Mouse (Mus musculus): ENCODE data around the gene Fcer1g.

Gene Fcer1g

DNA sequence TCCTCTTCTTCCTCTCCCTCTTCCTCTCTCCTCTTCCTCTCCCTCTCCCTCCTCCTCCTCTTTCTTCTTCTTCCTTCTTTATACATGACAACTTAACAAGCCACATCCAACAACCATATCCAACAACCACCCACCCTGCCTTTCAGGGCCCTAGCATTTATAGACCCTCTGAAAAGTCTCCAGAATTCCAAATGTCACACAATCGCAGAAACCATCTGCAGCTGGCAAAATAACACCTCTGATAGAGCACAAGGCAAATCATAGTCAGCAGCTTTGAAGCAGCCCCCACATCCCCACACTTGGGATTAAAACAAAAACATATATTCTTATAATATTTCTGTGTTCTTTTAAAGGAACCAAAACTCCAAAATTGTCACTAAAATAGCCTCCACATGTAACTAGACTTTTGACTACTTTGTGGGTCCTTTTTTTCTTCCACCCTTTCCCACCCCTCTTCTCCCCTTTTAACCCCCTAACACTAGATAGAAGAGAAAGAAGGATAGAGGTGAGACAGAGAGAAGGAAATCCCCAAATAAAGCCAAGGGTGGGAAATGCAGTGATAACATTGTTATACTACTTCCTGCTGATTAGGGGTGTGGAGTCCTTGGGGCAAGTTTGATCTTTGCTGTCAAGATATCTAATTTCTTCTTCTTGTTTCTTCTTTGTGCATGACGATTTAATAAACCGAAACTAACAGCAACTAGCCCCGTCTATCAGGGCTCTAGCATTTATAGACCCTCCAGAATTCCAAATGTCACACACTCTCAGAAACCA, 32.0 kb upstream of the Fcer1g start:
- DNase-seq (ENCODE audit: low read depth, low spot score) = no peak

DNA sequence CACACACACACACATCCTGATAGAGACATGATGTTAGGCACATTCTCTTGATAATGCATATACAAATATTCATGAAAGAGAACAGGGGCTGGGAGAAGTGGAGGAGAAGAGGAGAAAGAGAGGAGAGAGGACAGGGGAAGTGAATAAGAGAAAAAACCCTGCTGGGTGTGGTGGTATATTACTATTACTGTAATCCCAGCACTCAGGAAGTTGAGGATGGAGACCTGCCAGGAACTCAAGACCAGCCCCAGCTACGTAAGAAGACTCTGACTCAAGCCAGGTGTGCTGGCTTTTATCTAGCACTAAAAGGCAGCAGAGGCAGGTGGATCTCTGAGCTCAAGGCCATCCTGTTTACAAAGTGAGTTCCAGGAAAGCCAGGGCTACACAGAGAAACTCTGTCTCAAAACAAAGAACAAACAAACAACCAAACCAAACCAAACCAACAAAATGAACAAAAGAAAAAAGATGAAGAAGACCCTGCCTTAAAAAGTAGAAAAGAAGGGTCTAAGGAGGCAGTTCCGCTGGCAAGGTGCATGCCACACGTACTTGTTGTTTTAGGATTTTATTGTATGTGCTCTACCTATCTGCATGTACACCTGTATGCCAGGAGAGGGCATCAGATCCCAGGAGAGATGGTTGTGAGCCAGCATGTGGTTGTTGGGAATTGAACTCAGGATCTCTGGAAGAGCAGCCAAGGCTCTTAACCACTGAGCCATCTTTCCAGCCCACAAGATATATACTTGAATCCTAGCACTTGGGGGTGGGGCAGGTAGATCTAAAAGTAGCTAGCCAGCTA, 29.7 kb upstream of the Fcer1g start:
- DNase-seq (ENCODE audit: low read depth, low spot score) = no peak

DNA sequence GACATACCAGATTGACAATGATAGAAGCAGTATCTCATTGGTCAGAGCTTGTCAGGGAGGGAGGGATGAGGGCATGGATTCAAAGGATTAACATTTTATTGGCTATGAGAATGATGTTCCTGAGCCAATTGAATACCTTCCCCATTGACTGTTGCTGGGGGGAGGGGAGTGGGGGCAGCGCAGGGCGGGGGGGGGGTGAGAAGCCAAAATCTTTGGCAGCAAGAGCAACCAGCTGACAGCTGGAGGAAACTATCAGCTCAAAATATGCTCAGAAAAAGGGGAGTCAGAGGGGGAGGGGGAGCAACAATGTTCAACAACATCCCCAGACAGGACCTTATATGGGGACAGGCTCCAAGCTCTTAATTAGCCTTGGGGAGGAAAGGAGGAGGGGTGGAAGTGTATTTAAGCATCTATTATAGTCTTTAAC, 29.0 kb upstream of the Fcer1g start:
- no peak for DNase-seq (ENCODE audit: low read depth, low spot score)

DNA sequence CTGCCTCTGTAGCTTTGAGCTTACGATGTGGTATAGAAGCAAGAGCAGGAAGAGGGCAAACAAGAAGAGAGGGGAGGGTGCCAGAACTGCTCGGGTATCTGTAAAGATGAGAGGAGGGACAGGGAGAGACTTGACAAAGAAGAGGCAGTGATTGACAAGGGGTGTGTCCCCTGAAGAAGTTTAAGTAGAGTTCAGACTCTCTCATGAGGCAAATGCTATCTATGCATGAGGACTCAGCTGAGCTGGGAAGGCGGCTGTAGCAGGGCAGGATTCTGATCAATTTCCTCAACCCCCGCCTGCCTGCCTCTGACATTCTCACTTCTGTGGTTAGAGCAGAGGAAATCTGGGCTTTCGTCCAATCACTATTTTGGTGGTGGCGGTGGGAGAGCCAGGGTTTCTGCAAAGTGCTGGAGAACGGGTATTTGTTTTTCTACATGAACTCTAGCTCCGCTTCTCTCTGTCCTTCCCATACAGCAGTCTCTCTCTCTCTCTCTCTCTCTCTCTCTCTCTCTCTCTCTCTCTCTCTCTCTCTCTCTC, 28.5 kb upstream of the Fcer1g start:
- DNase-seq (ENCODE audit: low read depth, low spot score) = no peak

DNA sequence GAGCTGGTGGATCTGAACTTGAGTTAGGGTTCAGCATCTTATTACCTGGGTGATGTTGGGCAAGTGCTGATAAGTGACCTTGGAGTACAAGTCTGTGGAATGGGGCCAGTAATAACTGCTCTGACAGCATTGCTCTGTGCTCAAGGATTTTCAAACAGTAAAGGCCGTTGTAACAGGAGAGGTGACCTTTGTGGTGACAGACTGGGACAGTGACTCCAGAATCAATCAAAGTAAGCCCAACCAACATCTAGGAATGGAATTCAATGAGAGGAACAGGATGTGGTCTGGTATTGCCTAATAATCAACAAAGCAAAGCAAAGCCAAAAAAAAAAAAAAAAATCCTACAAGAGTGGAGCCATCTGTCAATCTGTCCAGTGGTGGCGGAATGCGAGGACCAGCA, 26.2 kb upstream of the Fcer1g start:
- no peak for DNase-seq (ENCODE audit: low read depth, low spot score)

DNA sequence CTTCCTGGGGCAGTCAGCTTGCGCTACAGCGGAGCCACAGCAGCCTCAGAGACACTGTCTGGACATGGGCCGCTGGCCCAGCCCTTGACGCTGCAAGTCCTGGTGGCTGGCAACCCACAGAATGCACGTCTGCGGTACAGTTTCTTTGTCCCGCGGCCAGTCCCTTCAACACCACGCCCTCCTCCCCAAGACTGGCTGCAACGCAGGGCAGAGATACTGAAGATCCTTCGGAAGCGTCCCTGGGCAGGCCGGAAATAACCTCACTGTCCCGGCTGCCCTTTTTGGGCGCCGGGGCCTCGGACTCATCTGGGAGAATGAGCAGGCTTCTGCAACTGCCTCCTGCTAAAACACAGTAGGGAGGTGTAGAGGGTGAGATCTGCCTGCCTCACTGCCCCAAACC, 24.8 kb upstream of the Fcer1g start:
- no peak for DNase-seq (ENCODE audit: low read depth, low spot score)

DNA sequence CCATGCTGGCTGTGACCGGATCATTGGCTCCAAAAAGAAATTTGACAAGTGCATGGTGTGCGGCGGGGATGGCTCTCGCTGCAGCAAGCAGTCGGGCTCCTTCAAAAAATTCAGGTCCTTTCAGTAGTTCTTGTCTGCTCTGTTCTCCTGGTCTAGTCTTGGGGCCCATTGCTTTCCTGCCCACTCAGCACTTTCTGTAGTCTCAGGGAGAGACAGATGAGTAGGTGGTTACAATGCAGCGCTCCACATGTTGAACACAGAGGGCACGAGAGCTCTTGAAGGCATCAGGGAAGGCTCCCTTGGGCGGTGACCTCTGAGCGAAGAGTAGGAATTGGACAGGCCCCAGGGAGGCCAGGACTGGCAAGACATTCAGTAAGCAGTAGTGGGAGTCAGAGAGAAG, 23.6 kb upstream of the Fcer1g start:
- DNase-seq (ENCODE audit: low read depth, low spot score) = no peak

DNA sequence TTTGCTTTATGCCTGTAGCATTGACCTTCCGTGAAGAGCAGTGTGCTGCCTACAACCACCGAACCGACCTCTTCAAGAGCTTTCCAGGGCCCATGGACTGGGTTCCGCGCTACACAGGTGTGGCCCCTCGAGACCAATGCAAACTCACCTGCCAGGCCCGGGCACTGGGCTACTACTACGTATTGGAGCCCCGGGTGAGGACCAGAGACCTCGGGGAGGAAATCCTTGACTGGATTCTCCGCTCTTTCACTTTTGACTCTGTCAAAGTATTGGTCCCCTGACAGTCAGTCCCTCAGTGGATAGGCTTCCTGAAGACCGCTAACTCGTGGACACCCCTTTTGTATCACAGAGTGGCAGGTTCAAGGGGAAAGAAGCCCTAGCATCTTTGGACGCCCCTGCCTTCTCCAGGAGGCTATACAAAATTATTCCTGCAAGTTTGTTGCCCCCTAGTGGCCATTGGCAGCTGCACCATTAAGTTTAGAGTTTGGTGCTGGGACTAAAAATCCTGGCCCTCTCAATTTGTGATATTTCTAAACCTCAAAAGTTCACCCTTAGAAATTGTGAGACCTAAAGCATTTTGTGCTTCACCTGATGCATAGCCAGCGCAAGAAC, 22.9 kb upstream of the Fcer1g start:
- no peak for DNase-seq (ENCODE audit: low read depth, low spot score)

DNA sequence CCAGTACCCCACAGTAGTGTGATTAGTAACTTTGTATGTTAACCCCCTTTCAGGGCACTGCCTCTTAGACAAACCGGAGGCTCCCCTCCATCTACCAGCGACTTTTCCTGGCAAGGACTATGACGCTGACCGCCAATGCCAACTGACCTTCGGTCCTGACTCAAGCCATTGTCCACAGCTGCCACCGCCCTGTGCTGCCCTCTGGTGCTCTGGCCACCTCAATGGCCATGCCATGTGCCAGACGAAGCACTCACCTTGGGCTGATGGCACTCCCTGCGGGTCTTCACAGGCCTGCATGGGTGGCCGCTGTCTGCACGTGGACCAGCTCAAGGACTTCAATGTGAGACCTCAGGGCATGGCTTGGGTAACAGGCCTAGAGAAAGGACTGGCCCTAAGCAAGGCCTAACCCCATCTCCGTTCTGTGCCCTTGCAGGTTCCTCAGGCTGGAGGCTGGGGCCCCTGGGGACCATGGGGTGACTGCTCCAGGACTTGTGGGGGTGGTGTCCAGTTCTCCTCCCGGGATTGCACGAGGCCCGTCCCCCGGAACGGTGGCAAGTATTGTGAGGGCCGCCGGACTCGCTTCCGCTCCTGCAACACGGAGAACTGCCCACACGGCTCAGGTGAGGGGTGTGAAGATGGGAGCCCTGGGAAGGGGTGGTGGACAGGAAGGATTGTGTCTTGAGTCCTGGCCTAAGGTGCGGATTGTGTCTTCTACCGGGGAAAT, 22.1 kb upstream of the Fcer1g start:
- no peak for DNase-seq (ENCODE audit: low read depth, low spot score)

DNA sequence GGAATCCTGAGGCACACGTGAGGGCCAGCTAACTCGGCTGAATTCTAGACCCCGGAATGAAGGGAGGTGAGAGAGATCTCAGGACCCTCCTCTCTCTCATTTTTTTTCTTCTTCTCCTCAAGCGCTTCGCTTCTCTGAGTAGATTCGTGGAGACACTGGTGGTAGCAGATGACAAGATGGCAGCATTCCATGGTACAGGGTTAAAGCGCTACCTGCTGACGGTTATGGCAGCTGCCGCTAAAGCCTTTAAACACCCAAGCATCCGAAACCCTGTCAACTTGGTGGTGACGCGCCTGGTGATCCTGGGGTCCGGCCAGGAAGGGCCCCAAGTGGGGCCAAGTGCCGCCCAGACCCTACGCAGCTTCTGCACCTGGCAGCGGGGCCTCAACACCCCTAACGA, 18.2 kb upstream of the Fcer1g start:
- DNase-seq (ENCODE audit: low read depth, low spot score) = no peak

DNA sequence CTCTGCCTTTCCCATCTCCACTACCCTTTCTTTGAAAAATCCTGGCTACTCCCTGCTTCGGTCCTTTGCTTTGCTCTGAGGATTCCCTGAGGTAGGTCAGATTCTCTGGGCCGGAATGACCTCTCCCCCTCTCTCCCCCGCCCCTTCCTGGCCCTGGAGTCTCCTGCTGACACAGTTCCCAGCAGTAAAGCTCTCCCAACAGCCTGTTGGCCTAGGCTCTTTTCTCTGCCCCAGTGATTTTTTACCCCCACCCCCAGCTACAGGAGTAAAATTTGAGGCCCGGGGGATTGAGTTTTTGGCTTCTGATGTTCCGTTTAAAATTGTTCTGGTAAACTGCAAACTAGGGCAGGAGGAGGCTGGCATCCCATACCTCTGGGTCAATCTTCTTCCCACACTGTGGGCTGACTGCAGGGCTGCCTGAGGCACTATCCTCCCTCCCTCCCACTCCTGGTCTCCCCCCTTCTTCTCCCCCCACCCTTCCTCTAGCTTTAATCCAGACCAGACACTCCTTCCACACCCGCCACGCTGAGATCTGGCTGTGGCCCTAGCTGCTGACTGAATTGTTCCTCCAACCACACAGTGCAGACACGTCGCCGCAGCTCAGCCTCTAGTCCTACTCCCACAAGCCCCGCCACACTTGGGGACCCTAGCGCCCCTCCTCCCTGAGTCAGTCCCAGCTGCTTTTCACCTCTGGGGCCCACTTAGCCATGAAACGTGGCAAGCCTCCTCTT, 17.6 kb upstream of the Fcer1g start:
- DNase-seq (ENCODE audit: low read depth, low spot score) = no peak

DNA sequence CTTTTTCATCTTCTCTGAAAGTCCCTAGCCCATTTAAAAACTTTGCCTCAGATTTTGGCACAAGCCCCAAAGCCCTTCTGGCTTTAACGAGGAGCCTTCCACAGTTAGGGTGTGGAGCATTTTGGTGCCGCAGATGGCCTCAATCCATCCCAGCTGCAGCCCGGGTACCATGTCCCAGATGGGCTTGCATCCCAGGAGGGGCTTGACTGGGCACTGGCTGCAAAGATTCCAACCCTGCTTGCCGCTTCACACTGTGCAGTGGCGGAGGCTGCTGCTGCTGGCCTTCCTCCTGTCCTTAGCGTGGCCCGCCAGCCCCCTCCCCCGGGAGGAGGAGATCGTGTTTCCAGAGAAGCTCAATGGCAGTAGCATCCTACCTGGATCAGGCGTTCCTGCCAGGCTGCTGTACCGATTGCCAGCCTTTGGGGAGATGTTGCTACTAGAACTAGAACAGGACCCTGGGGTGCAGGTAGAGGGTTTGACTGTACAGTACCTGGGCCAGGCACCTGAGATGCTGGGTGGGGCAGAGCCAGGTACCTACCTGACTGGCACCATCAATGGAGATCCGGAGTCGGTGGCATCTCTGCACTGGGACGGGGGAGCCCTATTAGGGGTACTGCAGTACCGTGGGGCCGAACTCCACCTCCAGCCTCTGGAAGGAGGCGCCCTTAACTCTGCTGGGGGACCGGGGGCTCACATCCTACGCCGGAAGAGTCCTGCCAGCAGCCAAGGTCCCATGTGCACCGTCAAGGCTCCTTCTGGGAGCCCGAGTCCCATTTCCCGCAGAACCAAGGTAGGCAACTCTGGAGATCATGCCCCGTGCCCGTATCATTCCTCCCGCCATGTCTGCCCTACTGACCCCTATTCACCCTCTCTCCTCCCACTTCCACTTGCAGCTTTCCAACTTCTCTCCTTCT, 16.8 kb upstream of the Fcer1g start, which contains the start of gene Ndufs2:
Gene Ndufs2, minus strand, starts transcription at position 709 of the 914 bp plus-strand sequence.
- no peak for DNase-seq (ENCODE audit: low read depth, low spot score)

DNA sequence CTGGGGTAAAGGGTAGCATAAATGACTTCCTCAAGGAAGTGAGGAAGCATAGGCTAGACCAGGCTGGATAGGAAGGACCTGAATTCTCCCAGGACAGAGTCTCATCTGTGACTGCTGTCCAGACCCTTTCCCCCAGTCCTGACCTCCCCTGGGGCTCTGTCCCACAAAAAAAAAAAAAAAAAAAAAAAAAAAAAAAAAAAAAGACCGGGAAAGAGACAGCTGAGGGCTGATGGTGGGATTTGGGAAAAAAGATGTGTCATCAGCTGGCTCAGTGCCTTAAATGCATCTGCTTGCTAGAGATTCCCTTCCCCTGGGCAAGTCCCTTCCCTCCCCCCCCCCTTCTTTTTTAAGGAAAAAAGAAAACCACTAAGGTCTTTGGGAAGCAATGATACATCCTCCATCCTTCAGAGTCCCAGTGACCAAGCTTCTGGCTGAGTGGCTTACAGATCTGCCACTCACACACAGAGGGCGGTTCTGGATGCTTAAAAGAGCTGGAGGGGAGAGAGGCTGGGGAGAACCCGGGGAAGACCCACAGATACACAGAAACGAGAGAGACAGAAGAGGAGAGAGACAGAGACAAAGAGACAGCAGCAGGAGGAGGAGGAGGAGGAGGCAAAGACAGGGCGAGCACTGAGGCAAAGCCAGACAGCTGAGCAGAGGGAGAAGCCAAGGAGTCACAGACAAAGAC, 15.9 kb upstream of the Fcer1g start, which contains the start of gene Adamts4:
Gene Adamts4, plus strand, starts transcription at position 509 of the 688 bp plus-strand sequence.
- no peak for DNase-seq (ENCODE audit: low read depth, low spot score)

DNA sequence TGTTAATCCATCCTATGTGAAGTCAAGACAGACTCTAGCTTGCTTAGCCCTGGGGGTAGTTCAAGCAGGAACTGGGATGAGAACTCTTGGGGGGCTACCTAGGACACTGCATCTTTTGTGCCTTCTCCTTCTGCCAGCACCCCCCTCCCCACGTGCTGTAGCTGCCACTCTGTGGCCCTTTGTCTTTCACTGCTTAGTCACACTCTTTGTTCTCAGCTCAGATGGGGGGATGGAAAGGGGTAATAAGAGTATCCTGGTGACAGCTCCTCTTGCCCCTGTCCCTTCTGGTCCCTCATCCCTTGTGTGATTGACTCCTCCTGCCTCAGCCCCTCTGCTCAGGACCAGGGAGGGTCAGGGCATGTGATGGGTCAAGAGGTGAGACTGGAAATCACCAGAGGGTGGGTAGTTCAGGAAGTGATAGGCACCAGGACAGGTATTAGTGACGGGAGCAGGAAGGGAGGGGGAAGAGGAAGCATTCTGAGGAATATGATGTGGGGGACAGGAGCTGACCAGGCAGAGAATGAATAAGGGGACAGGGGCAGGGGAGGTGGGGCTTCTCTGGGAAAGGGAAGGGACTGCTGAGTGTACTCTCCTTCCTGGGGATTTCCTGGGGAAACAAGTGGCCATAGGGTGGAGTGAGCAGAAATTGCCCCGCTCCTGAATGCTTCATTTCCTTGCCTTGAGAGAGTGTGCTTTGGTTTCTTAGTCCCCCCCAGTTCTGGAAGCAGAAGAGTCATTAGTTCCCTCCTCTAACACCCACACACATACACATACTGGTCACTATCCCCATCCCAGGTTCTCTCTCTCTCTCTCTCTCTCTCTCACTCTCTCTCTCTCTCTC, 14.4 kb upstream of the Fcer1g start:
- DNase-seq (ENCODE audit: low read depth, low spot score) = no peak

DNA sequence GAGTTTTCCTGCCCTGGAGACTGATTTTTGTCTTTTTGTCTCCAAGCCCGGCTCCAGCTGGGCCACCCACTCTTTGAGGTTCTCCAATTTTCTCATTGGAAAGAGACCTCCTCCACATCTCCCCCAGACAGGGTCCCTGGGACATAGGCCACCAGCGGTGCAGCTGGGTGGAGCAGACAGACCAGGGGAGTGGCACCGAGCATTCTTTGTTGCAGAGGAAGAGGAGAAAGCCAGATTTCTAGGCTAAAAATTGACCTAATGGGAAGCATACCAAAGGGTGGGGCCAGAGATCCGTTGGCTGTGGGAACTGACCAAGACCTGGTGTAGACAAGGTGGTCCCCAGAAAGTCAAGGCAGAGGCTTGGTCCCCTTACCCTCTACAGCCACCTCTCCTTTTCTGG, 13.8 kb upstream of the Fcer1g start:
- DNase-seq (ENCODE audit: low read depth, low spot score) = no peak

DNA sequence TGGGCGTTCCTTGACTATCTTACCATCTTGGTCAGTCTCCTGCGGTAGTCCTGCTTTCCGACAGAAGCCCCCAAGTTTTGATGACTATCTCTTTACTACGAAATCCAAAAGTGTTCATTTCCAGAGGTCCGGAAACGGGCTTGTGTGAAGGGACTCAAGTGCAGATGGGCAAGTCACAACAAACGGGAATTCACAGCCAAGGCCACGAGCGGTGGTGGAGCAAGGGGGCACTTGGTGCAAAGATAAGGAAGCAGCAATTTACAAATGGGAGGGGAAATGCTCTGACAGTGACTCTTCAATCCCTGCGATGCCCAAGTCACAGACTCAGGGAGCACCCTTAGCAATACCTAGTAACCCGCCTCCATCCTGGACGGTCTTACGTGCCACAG, 13.3 kb upstream of the Fcer1g start:
- no peak for DNase-seq (ENCODE audit: low read depth, low spot score)

DNA sequence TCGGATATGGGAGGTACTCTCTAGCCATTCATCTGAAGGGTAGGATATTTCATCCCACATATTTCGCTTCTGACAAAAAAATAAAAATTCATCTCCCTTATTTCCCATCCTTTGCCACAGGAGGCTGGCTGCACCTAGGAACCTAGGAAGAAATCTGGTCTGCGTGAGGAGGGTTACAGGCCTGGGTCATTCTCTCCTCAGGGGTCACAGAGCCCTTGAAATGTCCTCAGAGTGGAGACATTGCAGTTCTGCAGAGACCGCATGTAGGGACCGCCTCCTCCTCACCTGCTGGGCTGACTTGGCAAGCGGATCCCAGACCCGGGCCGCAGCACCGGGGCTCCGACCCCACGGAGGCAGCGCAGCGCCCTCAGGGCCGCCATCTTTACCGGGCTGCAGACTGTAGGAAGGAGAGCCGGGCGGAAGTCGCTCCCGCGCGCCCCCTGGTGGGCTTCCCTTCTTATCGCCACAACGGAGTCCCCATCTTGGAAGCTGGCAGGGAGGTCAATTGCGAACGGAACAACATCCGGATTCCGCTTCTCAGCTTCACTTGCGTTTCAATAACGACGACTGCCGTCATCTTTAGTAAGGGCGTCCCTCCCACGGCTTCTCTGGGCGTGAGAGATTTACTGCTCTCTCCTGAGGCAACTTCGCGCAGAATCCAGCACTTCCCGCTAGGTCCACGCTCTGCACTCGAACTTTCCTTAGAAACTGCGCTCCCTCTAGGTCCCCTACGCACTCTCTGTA, 12.7 kb upstream of the Fcer1g start:
- DNase-seq (ENCODE audit: low read depth, low spot score) = peak; percentile 92

DNA sequence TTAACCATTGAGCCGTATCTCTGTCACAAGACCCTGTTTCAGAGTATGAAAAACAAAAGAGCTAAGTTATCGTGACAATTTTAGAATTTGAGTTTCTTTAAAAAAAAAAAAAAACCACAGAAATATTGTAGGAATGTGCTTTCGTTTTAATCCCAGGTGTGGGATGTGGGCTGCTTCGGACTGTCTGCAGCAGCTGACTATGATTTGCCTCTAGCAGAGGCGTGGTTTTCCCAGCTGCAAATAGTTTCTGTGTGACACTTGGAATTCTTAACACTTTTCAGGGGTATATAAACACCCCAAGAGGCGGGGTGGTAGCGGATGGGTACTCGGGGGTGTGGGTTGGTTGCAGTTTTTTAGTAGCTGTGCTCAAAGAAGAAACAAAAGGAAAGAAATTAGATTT, 11.2 kb upstream of the Fcer1g start:
- DNase-seq (ENCODE audit: low read depth, low spot score) = no peak
